Mouse (Mus musculus) brain, embryonic 18.5 days (tissue): ENCODE measurements around the gene Pde4a.
"Not testable (repeated sequence)": the region's sequence is repeated elsewhere in the genome, so short reads cannot be mapped to it uniquely, and the experiment has no call there.

ENCODE experiments used
- DNase-seq: peaks from one replicate; pipeline ENCODE4 v3.0.0-alpha.2; 2012; ENCODE audit warnings: low read depth, low spot score

Pde4a gene

GRCm38 (mm10) chr9:21243826-21244427 lies 78.4 kb downstream of the Pde4a start:
- no peak for DNase-seq

- DNase-seq: no peak
Observed at GRCm38 (mm10) chr9:21244428-21245112, 79.1 kb downstream of the Pde4a start.

- no peak for DNase-seq
Observed at GRCm38 (mm10) chr9:21245113-21245487, 79.6 kb downstream of the Pde4a start.

DNA sequence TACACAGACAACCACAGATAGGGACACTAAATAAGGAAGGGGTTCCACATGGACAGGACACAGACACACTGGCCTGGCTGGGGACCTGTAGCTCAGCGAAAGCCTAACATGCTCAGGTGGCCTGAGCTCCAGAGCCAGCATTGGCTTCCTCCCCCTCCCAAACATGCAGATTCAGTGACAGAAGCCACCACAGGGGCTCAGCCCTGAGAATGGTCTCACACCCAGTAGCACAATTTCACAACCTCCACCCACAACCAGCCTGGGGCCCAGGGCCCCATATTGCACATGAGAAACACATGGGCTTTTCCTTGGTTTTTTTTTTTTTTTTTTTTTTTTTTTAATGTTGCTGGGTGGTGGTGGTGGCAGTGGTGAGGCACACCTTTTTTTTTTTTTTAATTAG lies 80.8 kb downstream of the Pde4a start:
- no peak for DNase-seq

GRCm38 (mm10) chr9:21248326-21248725 lies 82.8 kb downstream of the Pde4a start, which contains the start of gene S1pr5:
TSS of gene S1pr5 (minus strand) at chr9:21248443.
- no peak for DNase-seq

GRCm38 (mm10) chr9:21249629-21250508 lies 84.4 kb downstream of the Pde4a start:
- no peak for DNase-seq

DNA sequence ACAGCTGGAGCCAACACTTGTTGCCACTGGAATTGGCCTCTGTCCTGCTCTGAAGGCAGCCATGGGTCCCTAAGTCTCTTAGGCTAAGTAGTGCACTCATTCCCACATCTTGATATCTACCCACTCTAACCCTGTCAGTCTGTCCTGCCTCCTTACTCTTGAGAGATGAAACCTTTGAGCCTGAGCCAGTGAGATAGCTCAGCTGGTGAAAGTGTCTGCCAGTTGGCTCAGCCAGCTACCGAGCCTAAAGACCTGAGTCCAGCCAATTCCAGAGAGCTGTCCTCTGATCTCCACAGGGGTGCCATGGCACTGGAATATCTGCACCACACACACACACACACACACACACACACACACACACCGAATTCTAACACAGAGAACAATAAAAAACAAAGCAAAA lies 85.0 kb downstream of the Pde4a start:
- no peak for DNase-seq

- DNase-seq: no peak
Observed at GRCm38 (mm10) chr9:21251116-21251735, 85.7 kb downstream of the Pde4a start.

DNA sequence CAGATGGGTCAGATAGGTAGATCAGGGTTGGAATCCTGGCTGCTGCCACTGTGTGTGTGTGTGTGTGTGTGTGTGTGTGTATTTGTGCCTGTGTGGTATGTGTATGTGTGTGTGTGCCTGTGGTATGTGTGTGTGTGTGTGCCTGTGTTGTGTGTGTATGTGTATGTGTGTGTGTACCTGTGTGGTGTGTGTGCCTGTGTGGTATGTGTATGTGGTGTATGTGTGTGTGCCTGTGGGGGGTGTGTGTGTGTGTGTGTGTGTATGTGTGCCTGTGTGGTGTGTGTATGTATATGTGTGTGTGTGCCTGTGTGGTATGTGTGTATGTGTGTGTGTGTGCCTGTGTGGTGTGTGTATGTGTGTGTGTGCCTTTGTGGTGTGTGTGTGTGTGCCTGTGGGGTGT lies 89.2 kb downstream of the Pde4a start:
- no peak for DNase-seq

GRCm38 (mm10) chr9:21256349-21256748 lies 90.8 kb downstream of the Pde4a start:
- DNase-seq: not testable (repeated sequence)

DNA sequence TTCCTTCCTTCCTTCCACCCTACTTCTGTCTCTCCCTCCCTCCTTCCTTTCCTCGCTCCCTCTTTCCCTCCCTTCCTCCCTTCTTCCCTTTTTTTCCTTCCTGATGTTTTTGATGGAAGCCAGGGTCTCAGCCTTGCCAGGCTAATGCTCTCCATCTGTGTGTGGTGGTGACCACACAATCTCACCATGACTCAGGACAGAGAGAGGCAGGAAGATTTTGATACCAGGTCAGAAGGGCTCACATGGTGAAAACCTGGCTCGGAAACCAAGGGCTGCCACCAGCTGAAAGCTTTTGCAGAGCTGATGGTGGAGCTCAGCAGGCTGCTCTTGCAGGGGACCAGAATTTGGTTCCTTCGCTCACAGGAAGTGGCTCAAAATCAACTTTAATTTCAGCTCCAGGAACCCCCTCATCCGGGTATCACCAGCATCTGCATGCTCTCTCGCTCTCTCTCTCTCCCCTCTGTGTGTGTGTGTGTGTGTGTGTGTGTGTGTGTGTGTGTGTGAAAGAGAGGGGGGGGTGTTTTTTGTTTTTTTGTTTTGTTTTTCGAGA lies 95.1 kb downstream of the Pde4a start:
- DNase-seq: no peak

DNA sequence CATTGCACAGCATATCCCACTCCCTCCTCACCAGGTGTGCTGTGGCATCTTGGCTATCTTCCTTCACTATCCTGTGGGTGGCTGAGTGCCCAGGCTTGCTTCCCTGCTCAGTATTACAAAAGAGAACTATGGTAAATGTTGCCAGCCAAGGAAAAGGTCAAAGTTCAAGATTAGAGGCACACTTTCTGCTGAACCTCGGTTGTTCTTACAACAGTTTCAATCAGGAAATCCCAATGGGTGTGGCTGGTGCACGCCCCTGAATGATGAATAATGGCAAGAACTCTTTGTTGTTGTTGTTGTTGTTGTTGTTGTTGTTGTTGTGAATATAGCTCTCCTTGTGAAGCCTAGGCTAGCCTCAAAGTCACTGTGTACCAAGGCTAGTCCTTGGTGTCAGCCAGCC lies 96.3 kb downstream of the Pde4a start:
- no peak for DNase-seq
